Mouse (Mus musculus) megakaryocyte, embryonic 14.5 days (primary cell): ENCODE data around the gene Capns1.

Source experiments
- FLI1 ChIP-seq: IDR thresholded peaks from 2 replicates; pipeline ENCODE4 v1.6.1; 2012; ENCODE audit warnings: low read length, inconsistent platforms, mixed read lengths
- GATA1 ChIP-seq: IDR thresholded peaks from 3 replicates; pipeline ENCODE4 v1.6.1; 2012; ENCODE audit warnings: mixed read lengths, low read length, inconsistent platforms, borderline replicate concordance

GRCm38 (mm10) chr7:30193581-30194100, 5.0 kb downstream of the Capns1 start:
- TF ChIP-seq GATA1 (no peak), FLI1 (no peak)
